Mouse (Mus musculus) hindbrain, embryonic 16.5 days (tissue): ENCODE measurements around the gene Rftn1. TPM values are rescaled to one million over a fixed set of nuclear protein-coding genes. Genes with fewer than 3 reads are reported as not detected.

ENCODE experiments used
- ATAC-seq: fragments of 200-750 bp; cut with Nextera tagmentation; 2 replicates; pipeline ENCODE4 v1.8.0; 2017; ENCODE audit warnings: moderate TSS enrichment, moderate library complexity
- H3K27ac ChIP-seq: fragments of 300-500 bp; sonication (generic); 2 replicates; pipeline ENCODE4 v1.5.1; 2014; ENCODE audit warnings: low read depth, mild to moderate bottlenecking, control low read depth, low read length, moderate library complexity
- H3K27me3 ChIP-seq: fragments of 300-500 bp; sonication (generic); replicated peaks from 2 replicates; pipeline ENCODE4 v1.6.1; 2014; ENCODE audit warnings: low read length; ENCODE audit not compliant: control insufficient read depth, insufficient read depth
- H3K36me3 ChIP-seq: fragments of 300-500 bp; sonication (generic); 2 replicates; pipeline ENCODE4 v1.6.1; 2014; ENCODE audit warnings: mild to moderate bottlenecking, low read length, moderate library complexity, mixed read lengths; ENCODE audit not compliant: control insufficient read depth, insufficient read depth
- H3K4me1 ChIP-seq: fragments of 300-500 bp; sonication (generic); 2 replicates; pipeline ENCODE4 v1.6.1; 2014; ENCODE audit warnings: low read depth, low read length; ENCODE audit not compliant: control insufficient read depth, insufficient read depth
- H3K4me2 ChIP-seq: fragments of 300-500 bp; sonication (generic); 2 replicates; pipeline ENCODE4 v1.6.1; 2014; ENCODE audit warnings: mild to moderate bottlenecking, low read length, control low read depth, moderate library complexity
- H3K4me3 ChIP-seq: fragments of 300-500 bp; sonication (generic); 2 replicates; pipeline ENCODE4 v1.5.1; 2014; ENCODE audit warnings: mild to moderate bottlenecking, low read length, control low read depth, moderate library complexity
- H3K9ac ChIP-seq: fragments of 300-500 bp; sonication (generic); 2 replicates; pipeline ENCODE4 v1.6.1; 2014; ENCODE audit warnings: low read depth, mild to moderate bottlenecking, control low read depth, low read length, moderate library complexity
- H3K9me3 ChIP-seq: fragments of 300-500 bp; sonication (generic); 2 replicates; pipeline ENCODE4 v1.6.1; 2014; ENCODE audit warnings: mild to moderate bottlenecking, low read length, moderate library complexity; ENCODE audit not compliant: control insufficient read depth
- WGBS: fragments of 180-500 bp; shearing (Covaris S2); extraction: QIAGEN DNeasy Blood & Tissue Kit; methylation state at CpG from one replicate; pipeline ENCODE4 v1.1.7; 2014; 5-methylcytosine and 5-hydroxymethylcytosine counted together
- polyA plus RNA-seq: library from polyadenylated mRNA; unstranded; fragments of >200 nt; fragmentation: Nextera tagmentation; extraction: Ambion mirVana; gene quantifications from 2 replicates; pipeline ENCODE4 v1.2.1, GENCODE M21; 2015

Rftn1 gene
- polyA plus RNA-seq, 1 experiment from 2014 or later, result 21.1 TPM

- Histone ChIP-seq H3K36me3 (peaks cover 4% of the 10 kb centered on the region; the same call in 1 of the 2 replicates), H3K4me1 (no peaks in the 10 kb centered on the region), H3K9me3 (peaks cover 2% of the 10 kb centered on the region; the same call in 1 of the 2 replicates), H3K9ac (no peak overlapping the region), H3K4me3 (no peak overlapping the region), H3K27ac (no peak overlapping the region), H3K4me2 (no peak overlapping the region), H3K27me3 (no peaks in the 10 kb centered on the region)
- WGBS, result 57% methylated on average over 20 of the region's 20 CpGs
- ATAC-seq, result peak; percentile 50
Observed at GRCm38 (mm10) chr17:50160904-50161805, 29.3 kb downstream of the Rftn1 start.

GRCm38 (mm10) chr17:50160357-50160756 lies 30.1 kb downstream of the Rftn1 start:
- Histone ChIP-seq H3K27me3 (no peaks in the 10 kb centered on the region), H3K4me2 (no peak overlapping the region), H3K4me1 (no peaks in the 10 kb centered on the region), H3K36me3 (peaks cover 4% of the 10 kb centered on the region; the same call in 1 of the 2 replicates), H3K27ac (no peak overlapping the region), H3K9ac (no peak overlapping the region), H3K4me3 (no peak overlapping the region), H3K9me3 (peaks cover 2% of the 10 kb centered on the region; the same call in 1 of the 2 replicates)
- 89% methylated on average over 6 of the region's 6 CpGs for WGBS
- ATAC-seq, result no peak; the same call in 1 of the 2 replicates

GRCm38 (mm10) chr17:50159816-50160215 lies 30.7 kb downstream of the Rftn1 start:
- H3K27me3 ChIP-seq, result no peaks in the 10 kb centered on the region
- no peak overlapping the region for H3K4me2 ChIP-seq
- H3K4me1 ChIP-seq, result no peaks in the 10 kb centered on the region
- H3K9ac ChIP-seq, result no peak overlapping the region
- no peak for ATAC-seq
- peaks cover 2% of the 10 kb centered on the region; the same call in 1 of the 2 replicates for H3K9me3 ChIP-seq
- H3K4me3 ChIP-seq, result no peak overlapping the region
- WGBS, result 88% methylated on average over 6 of the region's 6 CpGs
- H3K27ac ChIP-seq, result no peak overlapping the region
- H3K36me3 ChIP-seq, result peaks cover 2% of the 10 kb centered on the region; the same call in 1 of the 2 replicates

GRCm38 (mm10) chr17:50158565-50158964 lies 31.9 kb downstream of the Rftn1 start:
- Histone ChIP-seq H3K4me3 (no peak overlapping the region), H3K4me2 (no peak overlapping the region), H3K27ac (no peak overlapping the region), H3K4me1 (no peaks in the 10 kb centered on the region), H3K9ac (no peak overlapping the region), H3K36me3 (no peaks in the 10 kb centered on the region), H3K27me3 (no peaks in the 10 kb centered on the region), H3K9me3 (no peaks in the 10 kb centered on the region)
- 93% methylated on average over 6 of the region's 6 CpGs for WGBS
- ATAC-seq, result no peak

DNA sequence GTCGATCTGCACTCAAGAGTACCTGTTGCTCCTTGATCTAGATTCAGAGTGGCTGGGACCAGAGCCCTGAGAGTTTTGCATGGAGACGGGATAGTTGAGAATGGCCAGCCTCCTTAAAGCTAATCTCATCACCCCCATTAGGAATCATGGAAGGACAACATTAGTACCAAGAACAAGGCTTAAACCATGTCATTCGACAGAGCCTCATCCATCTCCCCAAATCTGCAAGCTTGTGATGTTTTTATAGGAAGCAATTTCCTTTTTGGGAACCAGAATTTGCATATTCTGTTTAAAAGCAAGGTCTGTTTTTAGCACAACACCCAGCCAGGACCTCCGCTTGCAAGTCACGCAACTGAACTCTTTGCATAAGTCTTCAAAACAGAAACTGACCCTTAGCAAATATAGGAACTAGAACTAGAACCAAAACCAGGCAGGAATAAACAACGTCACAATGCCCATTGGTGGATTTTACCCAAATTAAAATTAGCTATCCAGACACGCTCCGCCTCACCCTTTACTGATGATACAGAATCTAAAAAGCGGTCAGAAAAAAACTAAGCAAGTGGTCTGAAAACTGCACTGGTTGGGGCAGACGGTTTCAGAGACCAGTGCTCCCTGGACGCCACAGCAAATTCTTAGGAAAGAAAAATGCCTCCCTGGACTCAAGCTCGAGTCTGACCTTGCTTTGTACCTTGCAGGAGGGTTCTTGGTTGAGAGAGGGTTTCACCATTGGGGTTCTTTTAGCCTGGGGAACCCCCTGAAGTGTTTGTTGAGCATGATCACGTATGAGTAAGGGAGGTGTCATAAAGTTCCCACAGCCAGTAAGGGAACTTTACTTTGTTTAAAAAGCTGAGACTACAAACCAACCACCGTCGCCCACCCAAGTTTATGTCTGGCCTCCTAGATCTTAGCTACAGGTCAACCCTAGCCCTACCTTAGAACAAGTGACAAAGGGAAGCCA lies 33.0 kb downstream of the Rftn1 start:
- Histone ChIP-seq H3K36me3 (no peaks in the 10 kb centered on the region), H3K27me3 (no peaks in the 10 kb centered on the region), H3K9me3 (no peaks in the 10 kb centered on the region), H3K4me2 (no peak overlapping the region), H3K9ac (no peak overlapping the region), H3K4me3 (no peak overlapping the region), H3K27ac (no peak overlapping the region), H3K4me1 (no peaks in the 10 kb centered on the region)
- no peak for ATAC-seq
- 91% methylated on average over 15 of the region's 15 CpGs for WGBS

- Histone ChIP-seq H3K9ac (no peak overlapping the region), H3K4me3 (no peak overlapping the region), H3K9me3 (no peaks in the 10 kb centered on the region), H3K36me3 (no peaks in the 10 kb centered on the region), H3K4me2 (no peak overlapping the region), H3K27me3 (no peaks in the 10 kb centered on the region), H3K4me1 (peaks cover 12% of the 10 kb centered on the region), H3K27ac (no peak overlapping the region)
- 94% methylated on average over 5 of the region's 5 CpGs for WGBS
- ATAC-seq, result no peak
Observed at GRCm38 (mm10) chr17:50152085-50152484, 38.4 kb downstream of the Rftn1 start.

DNA sequence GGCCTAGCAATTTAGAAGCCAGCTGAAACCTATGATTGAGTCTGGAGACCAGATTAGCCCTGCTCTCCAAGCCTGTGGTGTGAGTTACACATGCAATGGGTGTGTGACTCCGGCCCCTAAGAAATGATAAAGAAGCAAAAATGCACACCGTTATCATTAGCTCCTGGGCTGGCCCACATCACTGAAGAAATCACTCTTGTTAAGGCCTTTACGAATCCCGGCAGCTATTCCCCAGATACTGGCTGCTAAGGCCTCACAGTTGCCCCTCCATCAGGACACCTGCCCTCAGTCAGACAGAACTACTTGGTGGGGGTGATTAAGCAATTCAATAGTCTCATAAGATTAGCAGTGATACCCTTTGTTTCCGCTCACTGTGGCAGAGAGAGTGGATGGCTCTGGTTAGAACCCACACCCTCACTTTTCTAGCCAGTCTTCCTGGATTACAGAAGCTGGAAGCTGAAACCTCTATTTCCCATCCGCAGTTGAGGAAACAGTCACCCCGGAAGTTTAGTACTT lies 39.2 kb downstream of the Rftn1 start:
- H3K36me3 ChIP-seq, result no peaks in the 10 kb centered on the region
- 0 out of 2 replicates have a peak overlapping the region, but pooled peaks have one; percentile 8 for H3K27ac ChIP-seq
- H3K4me1 ChIP-seq, result peaks cover 12% of the 10 kb centered on the region
- H3K27me3 ChIP-seq, result no peaks in the 10 kb centered on the region
- no peak overlapping the region for H3K4me2 ChIP-seq
- H3K9ac ChIP-seq, result no peak overlapping the region
- ATAC-seq, result no peak
- H3K4me3 ChIP-seq, result no peak overlapping the region
- WGBS, result 72% methylated on average over 7 of the region's 7 CpGs
- H3K9me3 ChIP-seq, result no peaks in the 10 kb centered on the region

DNA sequence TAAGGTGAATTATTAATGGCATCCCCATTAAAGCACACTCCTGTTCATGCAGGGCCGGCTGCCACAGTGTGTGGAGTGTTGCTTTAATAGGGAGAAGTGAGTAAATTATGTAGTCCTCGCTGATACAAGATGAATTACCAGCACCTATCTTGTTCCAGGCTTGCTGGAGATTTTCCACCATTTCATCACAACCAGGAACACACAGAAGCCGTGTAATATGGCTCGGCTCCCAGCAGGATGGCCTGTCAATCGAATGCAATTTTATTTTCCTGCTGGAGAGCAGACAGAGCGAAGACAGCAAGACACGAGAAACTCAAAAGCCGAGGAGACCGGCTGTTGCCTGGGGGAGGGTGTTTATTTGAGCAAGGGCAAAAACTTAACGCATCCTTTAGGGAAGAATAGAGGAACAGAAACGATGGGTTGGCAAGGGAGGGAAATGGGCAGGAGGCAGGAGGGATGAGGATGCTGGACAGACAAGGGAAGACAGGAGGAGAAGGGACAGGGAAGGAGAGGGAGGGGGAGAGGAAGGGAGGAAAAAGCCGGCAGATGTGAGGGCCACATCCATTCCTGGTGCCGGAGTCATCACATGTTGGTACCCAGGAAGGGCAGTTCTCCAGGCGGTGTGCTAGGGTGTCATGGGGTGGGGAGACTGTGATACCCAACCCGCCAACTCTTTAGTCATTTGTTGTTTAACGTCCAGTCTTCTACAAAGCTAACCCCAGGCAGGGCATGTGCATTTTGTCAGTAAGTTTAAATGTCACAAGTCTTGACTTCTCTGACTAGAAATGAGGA lies 39.9 kb downstream of the Rftn1 start:
- WGBS, result 34% methylated on average over 16 of the region's 16 CpGs
- H3K4me2 ChIP-seq, result peak overlapping the region; percentile 34
- no peaks in the 10 kb centered on the region for H3K36me3 ChIP-seq
- peaks cover 12% of the 10 kb centered on the region for H3K4me1 ChIP-seq
- H3K27me3 ChIP-seq, result no peaks in the 10 kb centered on the region
- H3K27ac ChIP-seq, result peak overlapping the region; percentile 76
- H3K9me3 ChIP-seq, result no peaks in the 10 kb centered on the region
- peak; percentile 79 for ATAC-seq
- peak overlapping the region; percentile 47 for H3K9ac ChIP-seq
- H3K4me3 ChIP-seq, result no peak overlapping the region
